Mouse (Mus musculus): ENCODE data around the gene Padi1.

Padi1 gene

DNA sequence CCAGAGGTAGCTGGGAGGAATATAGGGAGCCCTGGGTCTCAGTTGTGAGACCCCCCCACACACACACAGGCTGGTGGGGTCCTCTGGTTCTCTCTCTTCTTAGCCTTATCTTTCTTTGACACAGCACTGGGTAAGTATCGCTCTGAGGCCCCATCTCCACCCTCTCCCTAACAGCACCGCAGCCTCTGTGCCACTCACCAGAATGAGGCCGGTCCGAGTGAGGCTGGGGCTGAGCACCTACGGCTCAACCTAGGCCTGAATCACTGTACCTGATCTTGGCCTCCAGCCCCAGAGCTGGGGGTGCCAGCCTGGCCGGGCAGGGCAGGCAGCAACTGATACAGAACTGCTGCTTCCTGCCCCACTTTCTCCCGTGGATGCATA is 15.2 kb upstream of the Padi1 start:
- DNase-seq (ENCODE audit: low read depth) = no peak

DNA sequence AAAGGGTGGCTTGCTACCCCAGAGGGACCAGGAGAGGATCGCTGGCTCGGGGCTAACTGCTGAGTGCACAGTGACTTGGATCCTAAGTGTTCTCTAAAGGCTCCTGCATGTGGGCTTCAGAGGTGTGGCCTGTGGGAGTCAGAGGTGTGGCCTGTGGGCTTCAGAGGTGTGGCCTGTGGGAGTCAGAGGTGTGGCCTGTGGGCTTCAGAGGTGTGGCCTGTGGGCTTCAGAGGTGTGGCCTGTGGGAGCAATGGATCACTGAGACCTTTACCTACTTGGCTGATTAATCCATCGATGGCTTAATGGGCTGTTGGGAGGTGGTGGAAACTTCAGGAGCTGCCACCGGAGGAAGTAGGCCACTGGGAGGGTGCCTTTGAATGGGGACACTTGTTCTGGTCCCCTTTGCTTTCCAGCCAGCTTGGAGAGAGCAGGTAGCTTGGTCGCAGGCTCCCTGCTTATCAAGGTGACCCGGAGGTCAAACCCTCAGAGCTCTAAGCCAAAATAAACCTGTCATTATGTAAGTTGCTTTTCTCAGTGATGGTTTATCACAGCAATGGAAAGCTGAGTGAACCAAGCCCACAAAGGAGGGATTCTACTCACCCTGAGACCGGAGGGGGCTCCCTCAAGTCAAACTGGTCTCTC is 14.7 kb upstream of the Padi1 start:
- no peak for DNase-seq (ENCODE audit: low read depth)

DNA sequence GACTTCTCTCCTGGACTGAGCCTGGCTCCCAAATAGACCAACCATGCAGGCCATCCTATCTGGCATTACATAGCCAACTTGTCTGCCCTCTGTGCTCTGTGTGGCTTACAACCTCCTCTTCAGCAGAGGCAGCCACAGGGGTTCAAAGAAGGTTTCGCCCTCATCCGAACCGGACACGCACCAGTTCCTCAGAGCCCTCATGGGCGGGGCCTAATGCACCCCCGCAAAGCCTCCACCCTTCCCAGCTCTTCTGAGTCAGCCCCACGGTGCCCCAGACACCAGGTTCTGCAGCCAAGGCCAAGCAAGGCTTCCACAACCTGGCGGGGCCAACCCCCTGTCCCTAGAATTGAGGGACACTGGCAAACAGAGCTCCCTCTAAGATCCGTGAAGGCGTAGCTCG is 13.7 kb upstream of the Padi1 start:
- DNase-seq (ENCODE audit: low read depth) = no peak

DNA sequence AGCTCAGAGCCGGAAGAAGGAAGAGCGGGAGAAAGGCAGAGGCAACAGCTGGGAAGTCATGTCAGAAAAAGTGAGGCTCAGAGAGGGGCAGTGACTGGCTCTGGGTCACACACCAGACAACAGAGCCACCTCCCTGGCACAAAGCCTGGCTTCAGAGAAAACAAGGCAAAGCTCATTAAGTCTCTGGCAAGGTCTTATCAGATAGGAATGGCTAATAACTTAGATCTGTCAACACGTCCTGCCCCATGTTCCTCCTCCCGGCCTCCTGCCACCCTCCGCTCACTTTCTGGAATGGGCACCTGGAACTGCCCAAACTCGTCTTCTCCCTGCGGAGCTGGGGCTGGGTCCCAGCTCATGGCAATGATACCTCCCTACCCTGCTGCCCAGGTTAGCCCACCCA is 12.2 kb upstream of the Padi1 start:
- no peak for DNase-seq (ENCODE audit: low read depth)

DNA sequence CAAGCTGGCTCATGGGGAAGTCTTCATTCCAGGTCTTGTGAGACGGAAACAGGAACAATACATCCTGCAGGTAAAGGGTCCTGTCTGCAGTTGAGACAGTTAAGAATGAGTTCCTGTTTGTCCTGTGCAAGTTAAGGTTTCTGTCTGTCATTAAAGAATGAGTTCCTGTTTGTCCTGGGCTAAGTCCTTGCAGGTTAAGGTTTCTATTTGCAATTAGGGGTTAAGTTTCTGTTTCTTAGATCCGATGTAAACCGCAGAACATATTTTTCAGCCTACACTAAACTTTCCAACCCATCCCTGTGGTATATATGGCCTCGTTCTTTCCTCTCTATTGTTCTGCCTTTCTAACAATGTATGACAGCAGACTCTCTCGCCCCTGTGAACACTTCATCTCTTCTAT is 11.5 kb upstream of the Padi1 start:
- DNase-seq (ENCODE audit: low read depth) = no peak

DNA sequence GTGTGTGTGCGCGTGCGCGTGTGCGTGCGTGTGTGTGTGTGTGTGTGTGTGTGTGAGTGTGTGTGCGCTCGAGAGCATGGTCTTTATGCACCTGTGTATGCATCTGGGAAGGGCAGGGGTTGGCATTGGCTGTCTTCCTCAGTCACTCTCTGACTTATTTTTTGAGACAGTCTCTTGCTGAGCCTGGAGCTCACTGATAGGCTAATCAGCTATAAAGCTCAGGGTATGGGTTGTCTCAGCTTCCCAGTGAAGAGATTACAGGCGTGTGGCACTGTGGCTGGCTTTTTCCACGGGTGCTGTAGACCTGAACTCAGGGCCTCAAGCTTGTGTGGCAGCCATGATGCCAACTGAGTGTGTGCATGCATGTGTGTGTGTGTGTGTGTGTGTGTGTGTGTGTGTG is 9.6 kb upstream of the Padi1 start:
- no peak for DNase-seq (ENCODE audit: low read depth)

DNA sequence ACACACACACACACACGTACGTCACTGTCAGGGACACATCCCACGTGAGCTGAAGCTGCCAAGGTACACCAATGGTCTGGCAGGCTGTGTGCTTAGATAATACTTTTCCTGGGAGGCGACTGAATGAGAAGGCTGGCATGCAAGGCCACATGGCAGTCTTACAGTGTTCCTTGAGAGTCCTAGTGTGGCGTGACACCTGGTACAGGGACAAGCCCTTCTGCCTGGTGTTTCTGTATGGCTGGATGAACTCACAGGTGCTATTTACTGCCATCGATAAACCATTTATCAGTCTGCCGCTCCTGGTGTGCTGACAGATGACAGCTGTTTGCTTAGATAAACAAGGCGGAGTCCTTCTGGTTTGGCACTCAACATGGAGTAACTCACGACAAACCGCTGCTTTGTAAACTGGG is 8.9 kb upstream of the Padi1 start:
- DNase-seq (ENCODE audit: low read depth) = no peak

DNA sequence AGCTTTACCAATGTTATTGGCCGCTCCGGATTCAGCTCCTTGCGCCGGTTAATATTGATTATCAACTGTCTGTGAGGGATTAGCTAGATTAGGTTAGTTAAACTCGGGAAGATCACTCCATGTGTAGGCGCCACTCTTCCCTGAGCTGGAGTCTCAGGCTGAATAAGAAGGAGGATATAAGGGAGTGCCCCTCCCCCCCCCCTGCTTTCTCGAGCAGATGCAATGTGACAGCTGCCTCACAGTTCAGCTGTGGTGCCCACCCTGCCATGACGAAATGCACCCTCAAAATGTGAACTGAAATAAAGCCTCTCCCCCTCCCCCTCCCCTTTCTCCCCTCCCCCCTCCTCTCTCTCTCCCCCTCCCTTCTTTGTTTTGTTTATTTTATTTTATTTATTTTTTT is 8.0 kb upstream of the Padi1 start:
- DNase-seq (ENCODE audit: low read depth) = no peak

DNA sequence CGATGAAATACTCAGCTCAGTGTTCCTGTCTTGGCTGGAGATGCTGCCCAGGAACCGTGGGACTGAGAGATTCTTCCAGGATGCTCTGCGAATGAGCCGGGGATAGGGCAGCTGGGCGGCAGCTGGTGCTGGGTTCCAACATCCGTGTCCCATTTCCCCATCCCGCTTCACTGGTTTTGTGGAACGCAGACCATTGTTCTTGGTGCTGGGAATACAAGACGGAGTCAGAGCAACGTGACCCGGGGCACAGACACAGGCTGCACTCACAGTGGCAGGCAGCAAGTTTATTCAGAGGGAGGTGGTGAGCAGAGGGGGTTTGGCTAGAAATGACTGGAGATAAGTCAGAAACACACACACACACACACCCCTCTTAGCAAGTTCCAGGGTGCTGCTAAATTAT is 3.7 kb upstream of the Padi1 start:
- no peak for DNase-seq (ENCODE audit: low read depth)

DNA sequence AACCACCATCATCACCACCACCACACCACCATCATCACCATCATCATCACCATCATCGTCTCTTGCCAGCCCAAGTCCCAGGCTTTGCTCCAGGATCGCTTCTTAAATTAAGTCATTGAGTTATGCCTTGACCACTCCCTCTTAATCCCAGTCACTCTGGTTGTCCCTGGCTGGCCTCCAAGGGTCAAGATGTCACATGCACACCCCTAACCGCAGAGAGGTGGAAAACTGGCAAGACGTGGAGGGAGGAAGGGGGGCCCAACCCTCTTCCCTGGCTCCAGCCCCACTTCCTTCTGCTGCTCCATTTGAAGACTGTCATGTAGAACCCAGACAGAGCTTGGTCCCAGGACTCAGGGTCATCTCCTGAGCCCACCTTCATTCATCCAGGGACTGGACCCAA is 587 bp downstream of the Padi1 start:
- DNase-seq (ENCODE audit: low read depth) = peak; percentile 4

DNA sequence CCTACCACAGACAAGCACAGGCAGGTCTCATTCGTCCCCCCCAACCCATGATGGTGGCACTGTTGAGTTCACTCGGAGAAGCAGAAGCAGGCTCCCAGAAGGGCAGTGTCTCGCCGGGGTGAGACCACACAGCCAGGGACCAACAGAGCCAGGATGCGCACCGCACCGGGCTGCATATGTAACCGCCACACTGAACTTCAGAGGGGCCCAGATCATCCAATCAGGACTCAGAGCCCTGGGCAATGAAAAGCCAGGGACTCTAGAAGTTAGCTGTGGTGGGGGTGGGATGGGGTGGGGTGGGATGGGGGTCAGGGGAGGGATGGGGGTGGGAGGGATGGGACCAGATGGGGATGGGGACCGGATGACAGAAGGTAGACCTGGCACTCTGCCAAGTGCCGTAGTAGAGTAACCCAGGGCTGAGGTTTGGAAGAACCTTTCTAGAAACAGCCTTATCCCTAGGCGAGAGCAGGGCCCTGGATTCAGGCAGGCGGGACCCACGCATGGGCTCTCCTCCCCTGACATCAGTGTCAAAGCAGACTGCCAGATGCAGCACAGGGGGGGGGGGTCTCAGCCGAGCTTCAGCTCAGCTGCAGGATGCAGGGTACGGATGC is 1.8 kb downstream of the Padi1 start:
- no peak for DNase-seq (ENCODE audit: low read depth)

DNA sequence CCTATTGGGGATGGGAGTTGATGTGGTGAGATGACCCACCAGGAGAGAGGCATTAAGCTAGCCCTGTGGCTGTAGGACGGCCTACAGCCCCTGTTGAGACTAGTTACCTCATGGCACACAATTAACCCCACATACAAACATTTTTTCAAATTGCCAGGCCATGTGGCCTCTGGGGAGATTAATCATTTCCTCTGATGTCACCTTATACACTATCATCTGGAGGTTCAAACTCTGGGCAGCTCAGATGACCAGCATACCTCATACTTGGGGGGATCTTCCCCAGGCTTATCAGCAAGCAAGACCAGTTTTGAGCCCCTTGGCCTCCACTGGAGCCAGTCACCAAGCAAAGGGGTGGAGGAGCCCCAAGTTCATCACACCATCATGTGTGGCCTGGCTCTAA is 2.7 kb downstream of the Padi1 start:
- DNase-seq (ENCODE audit: low read depth) = peak; percentile 5

DNA sequence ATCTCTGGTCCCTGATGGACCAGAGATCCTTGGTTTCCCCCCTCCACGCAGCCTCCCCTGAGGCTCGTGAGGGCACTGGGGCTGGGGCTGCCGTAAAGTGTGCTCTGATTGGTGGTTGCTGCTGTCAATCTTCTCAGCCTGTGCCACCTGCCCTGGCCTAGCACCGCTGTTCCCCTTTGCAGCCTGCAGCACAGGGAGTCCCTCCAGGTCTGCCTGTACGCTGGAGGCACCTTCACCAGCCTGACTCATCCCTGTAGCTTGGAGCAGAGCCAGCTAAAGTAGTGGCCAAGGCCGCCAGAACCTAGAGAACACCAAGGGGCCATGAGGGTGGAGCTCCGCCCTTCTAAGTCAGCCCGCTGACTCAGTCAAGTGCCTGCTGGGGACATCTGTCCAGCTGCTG is 7.7 kb downstream of the Padi1 start:
- peak; percentile 57 for DNase-seq (ENCODE audit: low read depth)

DNA sequence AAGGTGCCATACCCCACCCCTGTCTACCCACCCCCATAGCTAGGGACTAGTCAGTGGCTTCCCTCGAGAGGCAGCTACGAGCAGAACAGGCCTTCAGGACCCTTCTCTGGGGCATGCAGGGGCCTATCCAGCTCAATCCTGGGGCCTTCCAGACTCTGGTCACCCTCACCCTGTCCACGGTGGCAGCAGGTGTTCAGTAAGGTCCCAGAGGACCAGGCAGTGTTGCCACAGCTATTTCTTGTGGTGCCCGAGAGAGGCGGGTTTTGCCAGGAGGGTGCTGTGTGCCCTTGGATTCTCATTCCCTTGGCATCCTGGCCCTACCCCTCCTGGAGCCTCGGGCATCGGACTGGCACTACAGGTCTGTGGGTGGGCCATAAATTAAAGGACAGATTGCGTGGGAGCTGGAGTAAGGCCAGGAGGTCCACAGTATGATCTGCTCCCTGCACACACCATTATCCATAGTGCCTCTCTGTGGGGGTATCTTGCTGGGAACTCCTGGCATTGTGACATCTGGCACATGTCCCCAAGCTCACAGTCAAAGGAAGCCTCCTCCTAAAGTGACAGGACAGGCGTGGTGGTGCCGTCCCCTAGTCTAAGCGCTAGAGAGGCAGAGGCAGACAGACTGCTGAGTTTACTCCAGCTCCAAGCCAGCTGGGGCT is 9.2 kb downstream of the Padi1 start:
- no peak for DNase-seq (ENCODE audit: low read depth)

DNA sequence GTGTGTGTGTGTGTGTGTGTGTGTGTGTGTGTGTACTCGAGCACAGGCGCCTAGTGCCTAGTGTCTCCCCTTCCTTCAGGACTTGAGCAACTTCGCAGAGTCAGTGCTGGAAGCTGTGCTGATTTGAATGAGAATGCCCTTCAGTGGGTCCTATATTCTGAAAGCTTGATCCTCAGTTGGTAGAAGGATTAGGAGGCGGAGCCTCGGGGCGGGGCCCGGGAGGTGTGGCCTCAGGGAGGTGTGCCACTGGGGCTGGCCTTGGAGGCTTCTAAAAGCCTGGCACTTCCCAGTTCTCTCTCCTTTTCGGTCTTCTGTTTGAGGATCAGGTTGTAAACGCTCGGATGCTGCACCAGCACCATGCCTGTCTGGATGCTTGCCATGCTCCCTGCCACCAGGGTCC is 9.9 kb downstream of the Padi1 start:
- DNase-seq (ENCODE audit: low read depth) = no peak

DNA sequence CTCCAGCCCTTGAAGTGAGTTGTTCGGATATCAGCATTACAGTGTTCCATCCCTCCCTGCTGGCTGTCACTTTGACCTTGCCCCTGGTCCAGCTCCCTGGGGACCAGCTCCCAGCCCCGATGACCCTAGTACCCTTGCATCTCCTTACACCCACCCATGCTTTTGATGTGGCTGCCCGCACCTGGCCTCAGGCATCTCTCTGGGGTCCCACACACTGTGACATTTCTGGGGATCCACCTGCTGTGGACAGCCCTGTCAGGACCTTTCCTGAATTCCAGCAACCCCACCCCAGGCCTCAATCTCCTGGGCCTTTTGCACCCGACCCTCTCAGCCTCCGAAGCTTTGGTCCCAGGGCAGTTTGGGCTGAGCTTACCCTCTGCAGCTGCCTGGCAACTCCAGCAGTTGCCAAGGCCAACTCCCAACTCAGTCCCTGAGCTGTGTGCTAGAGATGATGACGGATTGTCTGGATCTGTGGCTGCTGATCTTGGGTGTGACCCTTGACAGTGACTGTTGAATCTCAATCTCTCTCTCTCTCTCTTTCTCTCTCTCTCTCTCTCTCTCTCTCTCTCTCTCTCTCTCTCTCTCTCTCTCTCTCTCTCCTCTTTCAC is 11.1 kb downstream of the Padi1 start:
- DNase-seq (ENCODE audit: low read depth) = peak; percentile 9

DNA sequence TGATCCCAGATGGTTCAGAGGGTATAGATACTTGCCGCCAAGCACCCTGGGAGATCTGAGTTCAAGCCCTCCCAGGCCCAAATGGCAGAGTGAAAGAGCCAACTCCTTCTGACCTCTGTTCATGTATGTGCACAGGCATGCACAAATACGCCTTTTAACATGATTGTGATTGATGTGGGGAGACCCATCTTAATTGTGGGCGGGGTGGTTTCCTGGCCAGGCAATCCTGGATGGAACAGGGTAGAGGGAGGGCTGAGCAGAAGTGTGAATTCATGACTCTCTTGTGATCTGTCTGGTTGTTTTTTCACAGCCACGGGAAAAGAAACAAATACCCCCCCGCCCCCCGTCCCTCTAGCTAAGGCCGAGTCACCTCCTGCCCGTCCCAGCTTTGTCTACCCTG is 12.8 kb downstream of the Padi1 start:
- DNase-seq (ENCODE audit: low read depth) = no peak

DNA sequence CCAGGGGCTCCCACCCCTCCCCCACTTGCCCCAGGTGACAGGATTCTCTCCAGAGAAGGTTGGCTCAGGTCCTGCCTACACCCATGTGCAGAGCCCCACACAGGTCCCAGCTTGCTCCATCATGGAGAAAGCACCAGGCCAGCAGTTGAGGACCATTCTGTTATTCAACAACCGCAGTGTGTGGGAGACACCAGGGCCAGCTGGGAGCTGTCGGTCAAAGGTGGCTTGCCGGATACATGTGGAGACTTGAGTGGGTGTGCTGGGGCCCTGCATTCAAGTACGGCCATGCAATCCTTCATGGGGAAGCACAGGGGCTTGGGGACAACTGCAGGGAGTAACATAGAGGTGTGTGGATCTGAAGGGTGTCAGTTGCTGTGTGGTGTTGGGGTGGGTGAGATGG is 13.8 kb downstream of the Padi1 start:
- DNase-seq (ENCODE audit: low read depth) = no peak

DNA sequence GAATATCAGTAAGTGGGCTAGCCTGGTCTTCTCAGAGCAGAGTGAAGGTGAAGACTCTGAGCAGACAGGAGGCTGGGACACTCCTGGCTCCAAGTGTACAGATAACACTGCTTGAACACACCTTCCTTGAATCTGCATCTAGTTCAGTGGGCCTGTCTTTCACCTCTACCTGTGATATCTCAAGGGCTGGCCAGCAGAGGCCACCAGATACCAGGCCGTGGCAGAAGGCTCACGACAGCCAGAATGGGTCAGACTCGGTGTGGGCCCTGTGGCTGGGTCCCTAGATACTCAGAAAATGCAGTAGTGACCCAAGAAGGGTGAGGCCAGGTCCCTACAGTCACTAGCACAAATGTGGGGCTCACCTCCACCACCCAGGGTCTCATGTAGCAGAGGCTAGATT is 18.3 kb downstream of the Padi1 start:
- no peak for DNase-seq (ENCODE audit: low read depth)

DNA sequence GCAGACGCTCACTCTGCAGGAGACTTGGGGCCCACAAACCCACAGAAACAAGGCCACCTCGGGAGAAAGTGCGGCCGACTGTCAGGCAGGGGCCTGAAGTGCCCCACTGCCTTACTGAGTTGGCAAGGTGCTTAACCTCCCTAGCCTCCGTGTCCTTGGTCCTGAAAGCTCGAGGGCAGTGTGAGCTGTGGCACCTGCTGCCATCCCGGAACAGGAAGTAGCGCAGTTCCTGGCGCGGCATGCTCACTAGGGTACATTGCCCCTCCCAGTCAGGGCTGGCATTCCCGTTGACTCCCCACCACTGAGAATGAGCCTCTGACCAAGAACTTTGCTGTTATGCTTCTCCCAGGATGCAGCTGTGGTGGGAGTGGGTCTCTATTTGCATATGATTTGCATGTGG is 19.6 kb downstream of the Padi1 start:
- DNase-seq (ENCODE audit: low read depth) = no peak

DNA sequence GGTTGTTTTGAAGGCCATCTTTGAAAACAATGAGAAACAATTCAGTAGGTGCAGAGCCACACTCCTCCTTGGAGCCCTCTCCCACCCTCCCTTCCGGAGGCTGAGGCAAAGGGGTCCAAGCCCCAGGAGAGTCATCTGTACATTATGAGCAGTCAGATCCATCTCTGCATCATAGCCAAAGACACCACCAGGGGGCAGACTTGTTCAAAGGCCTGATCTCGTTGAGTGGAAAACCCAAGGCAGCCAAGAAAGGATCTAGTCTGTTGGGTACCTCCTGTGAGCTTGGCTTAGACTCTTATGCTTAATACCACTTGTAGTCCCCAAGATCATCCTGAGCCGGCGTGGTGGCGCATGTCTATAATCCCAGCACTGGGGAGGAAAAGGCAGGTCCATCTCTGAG is 23.6 kb downstream of the Padi1 start:
- DNase-seq (ENCODE audit: low read depth) = peak; percentile 22

DNA sequence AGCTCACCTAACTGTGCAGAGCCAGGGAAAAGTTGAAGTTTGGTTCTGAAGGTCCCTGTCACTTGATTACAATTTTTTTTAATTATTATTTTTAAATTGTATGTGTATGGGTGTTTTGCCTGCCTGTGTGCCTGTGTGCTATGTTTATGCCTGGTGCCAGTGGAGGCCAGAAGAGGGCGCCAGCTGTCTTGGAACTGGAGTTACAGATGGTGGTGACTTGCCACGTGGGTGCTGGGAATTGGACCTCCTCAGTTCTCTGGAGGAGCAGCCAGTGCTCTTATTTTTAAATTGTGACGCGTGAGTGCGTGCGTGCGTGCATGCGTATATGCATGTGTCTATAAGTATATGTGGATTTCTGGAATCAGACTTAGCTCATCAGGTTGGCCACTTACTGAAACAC is 28.2 kb downstream of the Padi1 start:
- no peak for DNase-seq (ENCODE audit: low read depth)

Measured in NIH3T3 (cell line).